Mouse (Mus musculus) midbrain, embryonic 10.5 days (tissue): ENCODE data around the gene Emg1. TPM values are rescaled to one million over a fixed set of nuclear protein-coding genes. Genes with fewer than 3 reads are reported as not detected.

Experiments used
- DNase-seq: peaks from one replicate; pipeline ENCODE4 v3.0.0-alpha.2; 2017; ENCODE audit warnings: low spot score
- H3K27ac ChIP-seq: fragments of 300-500 bp; sonication (generic); replicated peaks from 2 replicates; pipeline ENCODE4 v1.5.1; 2016; ENCODE audit warnings: mild to moderate bottlenecking
- H3K27me3 ChIP-seq: fragments of 300-500 bp; sonication (generic); 2 replicates; pipeline ENCODE4 v1.6.1; 2016; ENCODE audit warnings: low read depth, mild to moderate bottlenecking; ENCODE audit not compliant: poor library complexity, severe bottlenecking
- H3K36me3 ChIP-seq: fragments of 300-500 bp; sonication (generic); 2 replicates; pipeline ENCODE4 v1.6.1; 2016; ENCODE audit warnings: mild to moderate bottlenecking, moderate library complexity
- H3K4me1 ChIP-seq: fragments of 300-500 bp; sonication (generic); 2 replicates; pipeline ENCODE4 v1.6.1; 2016
- H3K4me3 ChIP-seq: fragments of 300-500 bp; sonication (generic); 2 replicates; pipeline ENCODE4 v1.5.1; 2016; ENCODE audit warnings: mild to moderate bottlenecking, moderate library complexity
- H3K9me3 ChIP-seq: fragments of 300-500 bp; sonication (generic); replicated peaks from 2 replicates; pipeline ENCODE4 v1.6.1; 2016; ENCODE audit warnings: mild to moderate bottlenecking
- WGBS: fragments of 180-500 bp; shearing (Covaris S2); methylation state at CpG from one replicate; pipeline ENCODE4 v1.1.7; 2016; 5-methylcytosine and 5-hydroxymethylcytosine counted together
- polyA plus RNA-seq: library from polyadenylated mRNA; unstranded; fragments of >200 nt; fragmentation: Nextera tagmentation; extraction: Ambion mirVana; gene quantifications from 2 replicates; pipeline ENCODE4 v1.2.1, GENCODE M21; 2016

Emg1 gene
- polyA plus RNA-seq, 1 experiment from 2014 or later = 243 TPM

DNA sequence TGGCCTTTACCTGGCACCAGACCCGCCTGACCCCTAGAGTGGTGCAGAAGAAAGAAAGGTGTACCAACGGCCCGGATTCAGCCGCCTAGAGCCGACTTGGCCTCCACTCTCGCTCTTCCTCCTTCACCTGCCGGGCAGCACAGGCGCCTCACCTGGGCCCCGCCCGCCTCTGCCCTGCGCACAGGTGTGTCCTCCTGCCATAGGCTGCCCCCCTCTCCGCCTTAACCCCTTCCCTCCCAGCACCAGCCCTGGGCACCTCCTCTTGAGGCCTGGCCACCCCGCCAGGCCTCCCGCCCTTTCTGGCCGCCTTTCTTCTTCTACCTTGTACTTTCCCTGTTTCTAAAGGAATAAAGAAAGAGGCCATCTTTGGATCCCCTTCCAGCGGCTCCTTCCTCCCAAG is 6.7 kb upstream of the Emg1 start:
- 62% methylated on average over 16 of the region's 16 CpGs for WGBS
- peaks cover 47% of the 10 kb centered on the region for H3K36me3 ChIP-seq
- H3K27ac ChIP-seq = peak overlapping the region; percentile 50; the same call in 1 of the 2 replicates
- H3K27me3 ChIP-seq = no peaks in the 10 kb centered on the region
- H3K9me3 ChIP-seq = no peaks in the 10 kb centered on the region
- H3K4me3 ChIP-seq = peak overlapping the region; percentile 3; the same call in 1 of the 2 replicates
- peaks cover 24% of the 10 kb centered on the region for H3K4me1 ChIP-seq
- DNase-seq = no peak

DNA sequence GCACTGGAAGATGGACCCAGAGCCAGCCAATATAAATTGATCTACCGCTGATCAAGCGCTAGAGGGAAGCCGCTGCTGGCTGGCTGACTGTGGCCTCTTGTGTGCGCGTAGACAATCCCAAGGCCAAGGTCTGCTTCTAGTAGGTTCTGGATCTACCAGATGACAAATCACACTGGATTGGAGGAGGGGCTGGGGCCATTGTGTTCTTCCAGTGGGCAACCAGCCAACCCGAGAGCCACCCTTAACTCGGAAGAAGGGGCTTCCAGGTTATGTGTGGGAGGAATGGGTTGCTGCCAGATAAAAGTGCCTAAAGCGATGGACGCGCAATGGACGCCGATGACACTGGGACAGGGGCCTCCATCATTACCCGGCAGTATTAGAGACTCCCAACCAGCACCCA is 6.0 kb upstream of the Emg1 start:
- peaks cover 31% of the 10 kb centered on the region for H3K4me1 ChIP-seq
- WGBS = 81% methylated on average over 13 of the region's 13 CpGs
- H3K4me3 ChIP-seq = no peak overlapping the region
- H3K36me3 ChIP-seq = peaks cover 50% of the 10 kb centered on the region
- DNase-seq = no peak
- no peaks in the 10 kb centered on the region for H3K27me3 ChIP-seq
- no peak overlapping the region for H3K27ac ChIP-seq
- no peaks in the 10 kb centered on the region for H3K9me3 ChIP-seq

DNA sequence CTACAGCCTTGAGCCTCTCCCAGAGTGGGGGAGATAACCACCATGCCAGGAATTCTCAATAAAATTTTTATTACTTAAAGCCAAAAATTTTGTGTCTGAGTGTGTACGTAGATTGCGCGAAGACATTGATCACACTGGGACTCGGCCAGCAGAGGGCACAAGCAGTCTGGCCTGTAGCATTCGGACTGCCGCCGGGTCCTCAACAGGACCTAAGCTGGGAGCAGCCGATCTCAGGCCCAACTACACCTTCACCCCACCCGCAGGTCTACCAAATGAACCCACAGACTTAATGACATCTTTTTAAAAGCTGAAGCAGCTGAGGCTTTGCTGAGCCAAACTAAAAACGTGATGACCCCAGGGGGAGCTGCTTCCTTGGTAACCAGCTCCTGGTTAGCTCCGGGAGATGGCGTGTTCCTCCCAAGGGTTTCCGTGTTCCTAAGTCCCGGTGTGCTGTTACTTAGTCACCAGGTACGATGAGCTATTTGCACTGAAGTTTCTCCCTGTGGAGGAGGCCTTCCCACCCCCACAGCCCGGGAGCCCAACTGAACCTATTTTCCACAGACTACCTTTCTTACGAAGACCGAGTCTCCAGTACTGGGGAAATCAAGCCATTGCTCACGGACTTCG is 5.0 kb upstream of the Emg1 start:
- peak; percentile 62 for DNase-seq
- Histone ChIP-seq H3K4me1 (peaks cover 35% of the 10 kb centered on the region), H3K27me3 (no peaks in the 10 kb centered on the region), H3K36me3 (peaks cover 50% of the 10 kb centered on the region), H3K4me3 (no peak overlapping the region), H3K27ac (no peak overlapping the region), H3K9me3 (no peaks in the 10 kb centered on the region)
- 77% methylated on average over 20 of the region's 20 CpGs for WGBS

DNA sequence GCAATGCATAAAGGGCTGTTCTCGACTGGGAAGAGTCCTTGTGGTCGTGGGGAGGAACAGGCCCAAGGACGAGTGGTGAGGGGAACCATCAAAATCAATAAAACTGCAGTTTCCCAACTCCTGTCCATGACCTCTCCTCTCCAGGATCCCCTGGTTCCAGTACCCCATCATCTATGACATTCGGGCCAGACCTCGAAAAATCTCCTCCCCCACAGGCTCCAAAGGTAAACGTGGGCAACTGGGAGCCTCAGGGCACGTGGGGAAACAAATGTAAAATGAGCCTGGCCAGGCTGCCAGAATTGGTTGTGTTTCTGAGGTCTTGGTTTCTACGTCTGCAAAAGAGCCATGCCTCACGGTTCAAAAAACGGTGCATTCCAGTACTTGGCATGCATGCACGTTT is 940 bp upstream of the Emg1 start:
- DNase-seq = no peak
- Histone ChIP-seq H3K9me3 (no peaks in the 10 kb centered on the region), H3K27me3 (no peaks in the 10 kb centered on the region), H3K36me3 (peaks cover 74% of the 10 kb centered on the region), H3K27ac (peak overlapping the region; percentile 92), H3K4me3 (peak overlapping the region; percentile 92), H3K4me1 (peaks cover 44% of the 10 kb centered on the region)
- WGBS = 28% methylated on average over 11 of the region's 11 CpGs

DNA sequence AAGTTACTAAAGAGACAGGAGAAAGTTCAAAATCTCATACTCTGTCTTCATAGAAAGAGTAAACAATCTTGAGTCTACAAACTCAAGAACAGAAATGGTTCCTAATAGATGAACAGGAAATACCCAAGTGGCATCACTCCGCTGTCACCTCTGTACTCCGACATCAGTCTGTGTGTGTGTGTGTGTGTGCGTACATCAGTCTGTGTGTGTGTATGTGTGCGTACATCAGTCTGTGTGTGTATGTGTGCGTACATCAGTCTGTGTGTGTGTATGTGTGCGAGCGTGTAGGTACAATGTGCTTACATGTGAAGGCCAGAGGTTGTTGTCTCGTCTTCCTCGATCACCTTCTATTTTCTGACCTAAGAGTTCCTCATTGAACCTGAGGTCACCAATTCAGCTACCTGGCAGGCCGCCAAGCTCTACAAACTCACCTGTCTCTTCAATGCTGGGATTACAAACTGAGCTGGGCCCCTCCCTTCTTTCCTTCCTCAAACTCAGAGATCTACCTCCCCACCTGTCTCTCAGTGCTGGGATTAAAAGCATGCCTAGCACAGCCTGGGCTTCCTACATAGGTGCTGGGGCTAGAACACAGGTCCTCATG is 3.6 kb downstream of the Emg1 start:
- 95% methylated on average over 10 of the region's 10 CpGs for WGBS
- no peaks in the 10 kb centered on the region for H3K27me3 ChIP-seq
- no peak for DNase-seq
- no peak overlapping the region for H3K4me3 ChIP-seq
- H3K36me3 ChIP-seq = peaks cover 75% of the 10 kb centered on the region
- peaks cover 29% of the 10 kb centered on the region for H3K4me1 ChIP-seq
- no peaks in the 10 kb centered on the region for H3K9me3 ChIP-seq
- H3K27ac ChIP-seq = no peak overlapping the region

DNA sequence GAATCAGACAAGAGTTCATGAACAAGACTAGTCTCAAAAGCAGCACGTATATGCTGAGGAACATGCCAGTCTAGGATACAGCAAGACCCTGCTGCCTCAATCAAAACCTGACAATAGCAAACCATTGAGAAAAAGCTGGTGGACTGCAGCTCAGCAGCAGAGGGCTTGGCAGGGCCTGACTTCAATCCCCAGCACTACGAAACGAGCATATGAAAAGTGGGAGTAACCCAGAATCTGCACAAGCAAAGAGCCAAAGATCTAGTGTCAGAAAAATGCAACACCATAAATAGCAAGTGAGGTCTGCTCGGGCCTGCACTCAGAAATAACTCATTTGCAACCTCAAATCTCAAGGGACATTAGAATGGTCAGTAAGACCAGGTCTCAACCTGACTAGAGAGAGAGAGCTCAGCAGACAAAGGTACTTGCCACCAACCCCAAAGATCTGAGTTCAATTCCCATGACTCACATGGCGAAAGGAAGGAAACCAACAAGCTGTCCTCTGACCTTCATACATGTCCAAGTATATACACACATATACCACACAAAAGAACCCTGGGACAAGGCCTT is 5.8 kb downstream of the Emg1 start:
- Histone ChIP-seq H3K36me3 (peaks cover 97% of the 10 kb centered on the region), H3K27me3 (no peaks in the 10 kb centered on the region), H3K27ac (no peak overlapping the region), H3K4me1 (peaks cover 19% of the 10 kb centered on the region), H3K4me3 (no peak overlapping the region), H3K9me3 (no peaks in the 10 kb centered on the region)
- no peak for DNase-seq
- 87% methylated on average over 5 of the region's 5 CpGs for WGBS

DNA sequence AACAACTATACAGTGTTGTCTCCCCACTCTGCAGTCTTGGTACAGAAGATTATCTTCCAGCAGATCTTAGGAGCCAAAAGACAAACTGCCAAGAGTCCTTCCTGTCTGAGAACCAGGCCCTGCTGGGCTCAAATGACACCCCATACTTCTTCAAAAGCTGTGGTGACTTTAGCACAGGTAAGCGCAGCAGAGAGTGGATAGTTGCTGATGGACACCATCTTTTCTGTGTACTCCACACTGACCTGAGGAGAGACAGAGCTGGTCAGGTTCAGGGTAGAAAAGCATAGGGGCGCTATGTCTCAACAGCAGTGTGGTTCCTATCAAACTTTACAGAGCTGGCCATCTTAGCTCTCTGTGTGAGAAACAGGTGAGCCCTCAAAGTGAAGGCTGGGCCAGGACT is 7.6 kb downstream of the Emg1 start:
- Histone ChIP-seq H3K4me1 (peaks cover 2% of the 10 kb centered on the region), H3K27me3 (no peaks in the 10 kb centered on the region), H3K36me3 (peaks cover 100% of the 10 kb centered on the region), H3K27ac (no peak overlapping the region), H3K9me3 (no peaks in the 10 kb centered on the region), H3K4me3 (no peak overlapping the region)
- no peak for DNase-seq
- 88% methylated on average over 2 of the region's 2 CpGs for WGBS

DNA sequence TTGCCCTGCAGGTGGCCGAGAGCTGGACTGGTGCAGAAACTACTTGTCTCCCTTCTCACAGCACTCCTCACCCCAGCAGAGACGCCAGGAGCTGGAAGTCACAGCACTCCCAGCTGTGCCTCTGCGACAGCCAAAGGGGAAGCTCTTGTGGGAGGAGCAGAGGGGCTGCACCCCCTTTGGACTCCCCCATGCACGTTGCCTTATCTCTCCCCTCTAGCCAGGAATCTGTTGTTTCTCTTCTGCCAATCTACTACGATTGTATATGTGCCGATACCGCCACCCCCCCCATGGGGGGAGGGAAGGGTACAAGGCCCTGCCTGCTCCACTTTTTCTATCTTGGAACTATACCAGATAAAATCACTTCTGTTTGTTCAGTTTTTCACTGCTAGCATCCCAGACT is 8.2 kb downstream of the Emg1 start:
- Histone ChIP-seq H3K36me3 (peaks cover 99% of the 10 kb centered on the region), H3K4me3 (no peak overlapping the region), H3K4me1 (no peaks in the 10 kb centered on the region), H3K27ac (no peak overlapping the region), H3K27me3 (no peaks in the 10 kb centered on the region), H3K9me3 (no peaks in the 10 kb centered on the region)
- no peak for DNase-seq
- 79% methylated on average over 7 of the region's 7 CpGs for WGBS

DNA sequence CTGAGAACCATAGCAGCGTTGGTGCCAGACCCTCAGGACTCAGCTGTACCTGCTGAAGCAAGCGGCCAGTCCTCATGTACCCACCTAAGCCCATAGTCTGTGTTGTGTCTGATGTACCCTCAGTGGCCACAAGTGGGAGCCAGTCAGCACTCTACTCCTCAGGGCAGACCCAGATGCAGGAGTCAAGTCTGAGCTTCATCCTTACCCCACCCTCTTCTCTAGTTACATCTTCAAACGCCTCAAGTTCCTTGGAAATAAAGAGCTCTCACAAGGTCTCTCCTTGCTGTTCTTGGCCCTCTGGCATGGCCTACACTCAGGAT is 9.2 kb downstream of the Emg1 start:
- WGBS = 53% methylated on average over 3 of the region's 3 CpGs
- Histone ChIP-seq H3K4me3 (no peak overlapping the region), H3K4me1 (0 out of 2 replicates have a peak, but pooled peaks cover 4% of the 10 kb centered on the region), H3K27me3 (no peaks in the 10 kb centered on the region), H3K27ac (no peak overlapping the region), H3K9me3 (no peaks in the 10 kb centered on the region), H3K36me3 (peaks cover 89% of the 10 kb centered on the region)
- DNase-seq = peak; percentile 61

DNA sequence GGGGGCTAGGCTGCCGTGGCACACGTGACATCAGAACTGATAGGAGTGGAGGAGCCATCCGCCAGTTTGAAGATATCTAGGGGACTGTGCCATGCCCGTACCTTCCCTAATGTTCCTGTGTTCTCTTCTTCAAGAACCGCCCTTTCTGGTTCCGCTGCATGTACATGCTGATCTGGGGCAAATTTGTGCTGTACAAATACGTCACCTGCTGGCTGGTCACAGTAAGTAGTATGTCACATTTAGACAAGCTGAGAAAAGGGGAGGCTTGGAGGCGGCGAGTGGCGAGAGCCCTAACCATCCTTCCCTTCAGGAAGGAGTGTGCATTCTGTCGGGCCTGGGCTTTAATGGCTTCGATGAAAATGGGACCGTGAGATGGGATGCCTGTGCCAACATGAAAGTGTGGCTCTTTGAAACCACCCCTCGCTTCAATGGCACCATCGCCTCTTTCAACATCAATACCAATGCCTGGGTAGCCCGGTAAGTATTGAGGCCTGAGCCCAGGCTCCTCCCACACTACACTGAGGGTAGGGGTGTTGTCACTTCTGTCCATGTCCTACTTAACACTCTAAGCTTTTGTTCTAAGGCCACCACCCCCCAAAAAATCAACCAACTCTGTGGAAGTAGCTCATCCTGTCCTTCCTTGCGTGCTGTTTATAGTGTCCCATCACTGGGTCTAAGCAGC is 9.7 kb downstream of the Emg1 start:
- Histone ChIP-seq H3K36me3 (peaks cover 84% of the 10 kb centered on the region), H3K27me3 (no peaks in the 10 kb centered on the region), H3K4me1 (0 out of 2 replicates have a peak, but pooled peaks cover 4% of the 10 kb centered on the region), H3K9me3 (no peaks in the 10 kb centered on the region), H3K4me3 (no peak overlapping the region), H3K27ac (no peak overlapping the region)
- WGBS = 94% methylated on average over 17 of the region's 17 CpGs
- DNase-seq = no peak

DNA sequence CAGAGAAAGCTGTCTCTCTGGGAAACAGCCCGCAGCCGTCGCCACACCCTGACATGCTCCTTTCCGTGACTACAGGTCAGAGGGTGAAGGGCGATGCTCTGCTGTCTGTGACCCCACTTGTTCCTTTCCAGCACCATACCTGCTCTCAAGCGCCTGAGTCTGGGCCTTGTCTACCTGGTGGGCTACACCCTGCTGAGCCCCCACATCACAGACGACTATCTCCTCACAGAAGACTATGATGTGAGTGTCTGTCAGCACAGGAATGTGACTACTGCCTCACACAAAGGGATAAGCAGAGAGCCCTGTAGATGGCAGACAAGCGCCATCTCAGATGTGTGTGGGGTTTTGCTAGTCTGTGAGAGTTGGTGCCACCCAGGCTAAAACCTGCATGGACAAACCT is 10.6 kb downstream of the Emg1 start:
- Histone ChIP-seq H3K4me3 (no peak overlapping the region), H3K9me3 (no peaks in the 10 kb centered on the region), H3K36me3 (peaks cover 75% of the 10 kb centered on the region), H3K4me1 (0 out of 2 replicates have a peak, but pooled peaks cover 4% of the 10 kb centered on the region), H3K27ac (no peak overlapping the region), H3K27me3 (no peaks in the 10 kb centered on the region)
- WGBS = 76% methylated on average over 8 of the region's 8 CpGs
- no peak for DNase-seq

DNA sequence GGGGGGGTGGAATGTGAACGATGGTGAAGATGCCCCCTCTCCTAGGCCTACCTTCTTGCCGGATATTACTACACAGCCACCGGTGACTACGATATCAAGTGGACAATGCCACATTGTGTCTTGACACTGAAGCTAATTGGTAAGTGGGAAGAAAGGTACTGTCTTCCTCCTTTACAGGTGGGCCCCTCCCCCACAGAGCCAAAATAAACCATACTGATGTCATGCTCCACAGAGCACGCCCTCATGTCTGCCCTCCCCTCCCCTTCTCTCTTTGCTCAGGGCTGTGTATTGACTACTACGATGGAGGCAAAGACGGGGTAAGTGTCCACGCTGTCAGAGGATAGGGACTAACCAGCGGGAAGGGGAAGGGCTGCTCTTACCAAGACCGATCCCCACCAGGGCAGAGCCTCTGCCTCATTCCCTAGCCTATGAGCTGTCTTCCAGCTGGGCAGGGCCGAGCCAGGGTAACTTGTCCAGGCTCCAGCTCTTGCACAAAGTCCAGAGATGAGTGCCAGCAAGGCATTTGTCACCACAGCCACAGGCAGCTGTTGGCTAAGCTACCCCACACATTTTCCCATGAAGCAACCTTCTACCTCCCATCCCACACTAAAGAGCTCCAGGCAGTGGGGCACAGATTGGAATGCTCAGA is 11.9 kb downstream of the Emg1 start:
- H3K27ac ChIP-seq = no peak overlapping the region
- 0 out of 2 replicates have a peak, but pooled peaks cover 4% of the 10 kb centered on the region for H3K4me1 ChIP-seq
- H3K4me3 ChIP-seq = no peak overlapping the region
- peaks cover 62% of the 10 kb centered on the region for H3K36me3 ChIP-seq
- no peak for DNase-seq
- WGBS = 90% methylated on average over 11 of the region's 11 CpGs
- H3K9me3 ChIP-seq = no peaks in the 10 kb centered on the region
- H3K27me3 ChIP-seq = no peaks in the 10 kb centered on the region
